Mouse (Mus musculus): ENCODE results near the gene Mrpl43.

Gene Mrpl43

DNA sequence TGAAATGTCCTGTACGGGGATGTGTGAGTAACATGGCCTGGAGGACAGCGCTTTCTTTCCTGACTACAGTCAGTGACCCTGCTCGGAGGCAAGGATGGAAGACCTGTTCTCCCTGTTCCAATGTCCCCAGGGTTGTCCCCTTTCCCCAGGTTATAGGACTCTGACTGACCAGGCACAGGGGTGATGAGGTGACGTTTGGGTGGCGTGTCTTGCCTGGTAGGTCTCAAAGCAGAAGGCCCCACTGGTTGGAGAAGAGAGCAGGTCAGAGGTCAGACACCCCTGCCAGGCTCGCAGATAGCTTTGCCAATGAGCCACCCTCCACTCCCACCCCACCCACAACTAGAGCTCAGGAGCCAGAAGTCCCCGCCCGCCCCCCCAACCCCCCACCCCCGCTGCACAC lies 23.3 kb upstream of the Mrpl43 start:
- DNase-seq (ENCODE audit: low spot score in 2 of 2) = no peak

DNA sequence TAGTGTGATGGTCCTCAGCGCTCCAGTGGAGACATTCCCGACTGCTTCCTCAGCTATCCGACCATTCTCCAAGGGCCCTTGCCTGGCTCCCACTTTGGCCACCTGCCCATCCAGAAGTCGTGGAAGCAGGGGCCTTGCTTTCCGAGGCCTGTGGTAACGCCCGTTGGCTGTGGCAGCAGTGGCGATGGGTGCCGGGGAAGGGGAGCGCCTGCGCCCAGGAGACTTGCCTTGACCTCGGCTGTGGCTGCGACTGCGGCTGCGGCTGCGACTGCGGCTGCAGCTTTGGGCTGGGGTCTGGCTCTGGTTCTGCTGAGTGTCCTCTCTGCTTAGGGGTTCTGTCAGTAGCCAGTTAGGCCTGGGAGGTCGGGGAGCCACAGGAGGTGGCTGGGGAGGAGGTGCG lies 22.5 kb upstream of the Mrpl43 start:
- no peak for DNase-seq (ENCODE audit: low spot score in 2 of 2)

DNA sequence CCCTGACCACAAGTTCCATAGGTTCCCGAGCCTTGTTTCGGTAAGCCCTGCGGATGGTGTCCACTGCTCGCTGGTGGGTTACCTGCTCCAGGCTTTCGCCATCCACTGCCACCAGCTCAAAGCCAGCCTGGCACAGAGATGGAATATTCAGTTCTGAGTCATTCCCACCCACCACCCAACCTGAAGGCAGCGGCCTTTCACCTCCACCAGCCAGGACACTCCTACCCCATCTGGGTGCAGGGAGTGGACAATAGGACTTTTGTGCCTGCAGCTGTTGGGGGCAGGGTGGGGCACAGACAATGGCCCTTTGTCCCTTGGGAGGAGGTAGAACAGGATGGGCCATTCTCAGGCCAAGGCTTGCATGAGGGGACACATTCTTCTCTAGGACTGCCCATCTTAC lies 21.6 kb upstream of the Mrpl43 start:
- no peak for DNase-seq (ENCODE audit: low spot score in 2 of 2)

DNA sequence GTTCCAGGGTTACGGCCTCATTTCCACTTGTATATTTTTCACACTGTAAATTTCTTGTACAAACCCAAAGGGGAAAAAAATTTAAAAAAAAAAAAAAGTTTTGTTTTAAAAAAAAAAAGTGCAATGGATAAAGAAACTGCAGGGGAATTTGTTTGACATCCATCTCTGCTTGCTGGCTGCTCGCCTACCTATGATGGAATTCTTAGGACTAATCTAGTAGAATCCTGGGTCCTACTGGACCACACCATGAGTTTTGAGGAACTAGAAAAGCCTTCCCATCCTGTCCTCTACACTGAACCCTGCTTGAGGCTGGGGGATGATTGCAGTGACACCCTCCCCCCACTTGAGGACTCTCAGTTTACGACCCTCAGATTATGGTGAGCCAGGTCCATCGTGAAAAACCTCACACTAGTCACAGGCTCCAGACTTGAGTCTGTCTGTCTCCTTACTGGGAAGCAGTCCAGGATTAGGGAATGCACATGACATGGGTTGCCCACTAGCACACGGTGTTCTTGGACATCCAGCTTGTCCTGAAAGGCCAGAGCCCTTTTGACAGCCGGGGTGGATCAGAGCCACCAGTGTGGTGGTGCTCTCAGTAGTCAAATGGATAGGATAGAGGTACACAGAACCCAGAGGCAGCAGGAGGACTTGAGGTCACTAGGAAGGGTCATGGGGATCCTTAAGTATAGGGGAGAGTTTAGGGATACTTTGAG lies 20.9 kb upstream of the Mrpl43 start:
- DNase-seq (ENCODE audit: low spot score in 2 of 2) = no peak

DNA sequence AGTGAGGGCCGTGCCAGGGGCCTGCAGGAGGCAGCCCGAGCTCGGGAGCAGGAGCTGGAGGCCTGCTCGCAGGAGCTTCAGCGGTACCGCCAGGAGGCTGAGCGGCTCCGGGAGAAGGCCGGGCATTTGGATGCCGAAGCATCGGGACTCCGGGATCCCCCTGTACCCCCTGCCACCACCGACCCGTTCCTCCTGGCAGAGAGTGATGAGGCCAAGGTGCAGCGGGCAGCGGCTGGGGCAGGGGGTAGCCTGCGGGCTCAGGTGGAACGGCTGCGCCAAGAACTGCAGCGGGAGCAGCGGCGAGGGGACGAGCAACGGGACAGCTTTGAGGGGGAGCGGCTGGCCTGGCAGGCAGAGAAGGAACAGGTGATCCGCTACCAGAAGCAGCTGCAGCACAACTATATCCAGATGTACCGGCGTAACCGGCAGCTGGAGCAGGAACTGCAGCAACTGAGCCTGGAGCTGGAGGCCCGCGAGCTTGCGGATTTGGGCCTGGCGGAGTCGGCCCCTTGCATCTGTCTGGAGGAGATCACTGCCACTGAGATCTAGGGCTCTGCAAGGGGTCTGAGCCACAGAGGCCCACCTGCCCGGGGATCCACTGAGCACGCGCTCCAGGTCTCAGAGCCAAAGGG lies 19.8 kb upstream of the Mrpl43 start:
- DNase-seq (ENCODE audit: low spot score in 2 of 2) = no peak

DNA sequence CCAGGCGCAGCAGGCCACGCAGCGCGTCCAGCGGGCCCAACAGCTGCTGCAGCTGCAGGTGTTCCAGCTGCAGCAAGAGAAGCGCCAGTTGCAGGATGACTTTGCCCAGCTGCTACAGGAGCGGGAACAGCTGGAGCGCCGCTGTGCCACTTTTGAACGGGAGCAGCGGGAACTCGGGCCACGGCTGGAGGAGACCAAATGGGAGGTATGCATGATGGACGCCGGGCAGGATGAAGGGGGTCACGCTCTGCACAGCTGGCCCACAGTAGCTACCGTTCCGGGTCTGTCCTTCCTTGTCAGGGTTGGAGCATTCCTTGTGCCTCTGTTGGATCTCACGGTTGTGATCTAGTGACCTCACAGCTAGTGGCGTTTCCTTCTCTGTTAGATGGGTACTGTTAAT lies 18.5 kb upstream of the Mrpl43 start:
- no peak for DNase-seq (ENCODE audit: low spot score in 2 of 2)

DNA sequence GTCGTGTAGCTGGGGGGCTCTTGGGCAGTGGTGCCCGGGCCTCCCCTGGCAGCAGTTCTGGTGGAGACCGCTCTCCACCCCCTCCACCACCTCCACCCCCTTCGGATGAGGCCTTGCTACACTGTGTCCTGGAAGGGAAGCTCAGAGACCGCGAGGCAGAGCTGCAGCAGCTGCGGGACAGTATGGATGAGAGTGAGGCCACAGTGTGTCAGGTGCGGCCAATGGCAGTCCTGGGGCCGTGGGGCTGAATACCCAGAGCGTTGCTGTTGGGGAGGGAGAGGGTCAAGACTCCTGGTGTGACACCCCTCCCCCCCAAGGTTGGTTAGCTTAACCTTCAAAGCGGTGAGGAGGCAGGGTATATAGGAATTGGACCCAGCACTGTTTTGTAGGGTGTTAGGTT lies 17.8 kb upstream of the Mrpl43 start:
- DNase-seq (ENCODE audit: low spot score in 2 of 2) = no peak

DNA sequence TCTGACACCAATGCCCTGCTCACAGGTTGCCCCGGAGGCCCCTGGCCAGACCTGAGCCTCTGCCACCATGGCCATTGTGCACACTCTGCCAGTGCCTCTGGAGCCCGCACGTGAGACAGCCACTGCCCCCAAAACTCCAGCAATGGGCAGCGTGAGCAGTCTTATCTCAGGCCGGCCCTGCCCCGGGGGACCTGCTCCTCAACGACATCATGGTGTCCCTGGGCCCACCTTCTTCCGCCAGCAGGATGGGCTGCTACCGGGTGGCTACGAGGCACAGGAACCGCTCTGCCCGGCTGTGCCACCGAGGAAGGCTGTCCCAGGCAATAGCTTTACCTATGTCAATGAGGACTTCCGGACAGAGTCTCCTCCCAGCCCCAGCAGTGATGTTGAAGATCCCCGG lies 15.1 kb upstream of the Mrpl43 start:
- no peak for DNase-seq (ENCODE audit: low spot score in 2 of 2)

DNA sequence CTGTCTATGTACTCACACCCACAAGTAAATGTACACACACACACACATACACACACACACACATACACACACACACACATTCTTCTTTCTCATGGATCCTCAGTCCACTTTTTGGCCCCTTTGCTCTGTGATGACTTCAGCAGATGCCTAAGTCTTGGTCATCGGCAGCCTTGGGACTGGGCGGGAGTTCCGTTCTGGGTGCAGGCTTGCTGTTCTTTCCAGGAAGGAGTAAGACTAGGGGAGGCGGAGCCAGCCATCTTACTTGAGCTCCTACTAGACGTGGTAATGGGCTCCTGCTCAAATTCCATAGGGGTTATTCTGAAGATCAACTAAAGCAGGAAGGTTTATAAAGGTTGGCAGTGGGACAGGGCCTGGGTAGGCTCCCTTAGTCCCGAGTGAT lies 14.1 kb upstream of the Mrpl43 start:
- DNase-seq (ENCODE audit: low spot score in 2 of 2) = no peak

DNA sequence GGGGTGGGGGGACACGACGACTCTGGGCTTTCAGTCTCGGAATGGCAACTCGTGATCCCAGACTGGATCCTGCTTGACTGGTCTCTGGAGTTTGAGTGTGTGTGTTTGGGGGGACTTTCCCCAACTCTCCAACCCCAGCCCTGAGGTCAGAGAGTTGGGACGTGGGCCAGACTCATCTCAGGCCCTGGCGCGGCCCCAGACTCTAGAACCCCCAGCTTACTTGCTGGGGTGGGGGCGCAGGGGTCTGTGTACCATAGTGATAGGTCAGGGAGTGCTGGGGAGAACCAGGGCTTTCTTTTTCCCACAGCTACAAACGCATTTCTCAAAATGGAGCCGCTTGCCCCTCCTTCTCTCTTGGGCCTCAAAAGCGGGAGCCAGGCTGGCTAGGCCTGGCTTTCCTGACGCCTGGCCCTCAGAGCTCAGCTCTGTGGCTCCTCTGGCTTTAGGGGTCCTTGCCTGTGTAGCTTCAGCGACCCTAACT lies 12.1 kb upstream of the Mrpl43 start:
- peak in 1 of 2 experiments; percentile 26 for DNase-seq (ENCODE audit: low spot score in 2 of 2)

DNA sequence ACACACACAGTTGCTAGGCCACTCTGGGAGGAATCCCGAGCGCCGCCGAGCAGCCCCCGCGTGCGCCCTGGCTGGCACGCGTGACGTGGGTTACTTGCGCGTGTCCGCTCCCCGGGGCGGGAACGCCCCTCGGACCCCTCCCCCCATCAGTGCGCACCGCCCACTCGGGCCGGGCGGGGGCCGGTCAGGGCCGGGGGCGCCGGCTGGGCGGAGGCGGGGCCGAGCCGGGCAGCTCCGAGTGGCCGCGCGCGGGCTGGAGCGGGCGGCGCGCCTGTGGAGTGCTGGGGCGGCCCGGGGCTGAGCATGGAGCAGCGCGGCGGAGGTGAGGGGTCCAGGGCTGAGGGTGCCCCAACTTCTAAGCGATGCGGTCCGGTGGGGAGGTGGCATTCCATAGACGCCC lies 11.7 kb upstream of the Mrpl43 start:
- DNase-seq (ENCODE audit: low spot score in 2 of 2) = peak in 1 of 2 experiments; percentile 72

DNA sequence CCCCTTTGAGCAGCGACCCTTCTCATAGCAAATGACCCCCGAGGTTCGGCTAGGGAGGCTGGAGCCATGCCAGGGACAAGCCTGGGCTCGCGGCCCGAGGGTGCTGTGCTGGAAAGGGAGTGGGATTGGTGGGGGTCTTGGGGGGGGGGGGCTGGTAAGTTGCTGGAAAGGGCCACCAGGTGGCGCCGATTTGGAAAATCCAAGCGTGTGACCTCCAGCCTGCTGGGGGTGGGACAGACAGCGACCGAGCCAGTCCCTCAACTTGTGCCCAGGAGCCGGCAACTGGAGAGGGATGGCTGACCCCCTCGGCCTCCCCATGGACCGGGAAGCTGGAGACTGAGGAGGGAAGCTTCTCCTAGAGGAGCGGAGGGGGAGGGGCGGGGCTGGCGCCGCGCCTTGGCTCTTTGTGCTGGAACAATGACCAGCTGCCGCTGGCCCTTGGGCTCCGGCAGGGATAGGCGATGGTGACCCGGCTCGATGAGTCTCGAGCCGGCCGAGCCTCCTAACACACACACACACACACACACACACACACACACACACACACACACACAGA lies 11.1 kb upstream of the Mrpl43 start:
- peak in 1 of 2 experiments; percentile 79 for DNase-seq (ENCODE audit: low spot score in 2 of 2)

DNA sequence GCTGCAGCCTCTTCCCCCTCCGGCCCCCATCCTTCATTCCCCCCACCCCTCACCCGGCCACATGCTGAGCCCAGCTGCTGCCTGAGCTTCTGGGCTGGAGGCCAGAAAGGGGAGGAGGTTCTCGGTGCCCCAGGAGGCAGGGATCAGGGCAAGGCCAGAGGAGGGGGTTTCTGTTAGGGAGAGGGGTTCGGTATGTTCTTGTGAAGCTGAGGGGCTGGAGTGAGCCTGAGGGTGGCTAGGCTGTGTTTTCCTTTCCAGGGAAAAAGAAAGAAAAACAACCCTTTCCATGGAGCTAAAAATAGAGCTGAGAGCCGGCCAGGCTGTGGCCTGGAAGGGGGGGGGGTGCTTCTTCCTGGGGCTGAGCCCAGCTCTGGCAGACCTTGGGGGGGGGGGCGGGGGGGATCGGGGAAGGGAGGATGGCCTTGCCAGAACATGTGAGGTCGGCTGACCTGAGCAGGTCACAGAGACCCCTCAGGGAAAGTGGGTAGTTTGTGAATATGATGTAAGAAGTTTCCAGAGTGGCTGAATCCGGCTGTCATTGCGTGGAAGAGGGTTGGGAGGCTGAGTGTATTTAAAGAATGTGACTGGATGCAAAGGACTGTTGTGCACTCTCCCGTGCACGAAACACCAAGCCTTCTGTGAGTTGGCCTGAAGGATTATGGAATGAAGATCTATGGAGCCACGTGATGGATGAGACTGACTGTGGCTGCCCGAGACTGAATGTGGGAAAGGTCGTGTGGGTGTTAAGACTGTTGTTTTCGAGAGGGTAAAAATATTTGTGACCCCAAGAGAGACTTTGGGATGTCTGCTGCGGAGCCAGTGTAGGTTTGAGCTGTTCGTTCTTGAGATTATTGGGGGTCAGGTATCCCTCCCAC lies 10.3 kb upstream of the Mrpl43 start:
- DNase-seq (ENCODE audit: low spot score in 2 of 2) = peak in 1 of 2 experiments; percentile 78

DNA sequence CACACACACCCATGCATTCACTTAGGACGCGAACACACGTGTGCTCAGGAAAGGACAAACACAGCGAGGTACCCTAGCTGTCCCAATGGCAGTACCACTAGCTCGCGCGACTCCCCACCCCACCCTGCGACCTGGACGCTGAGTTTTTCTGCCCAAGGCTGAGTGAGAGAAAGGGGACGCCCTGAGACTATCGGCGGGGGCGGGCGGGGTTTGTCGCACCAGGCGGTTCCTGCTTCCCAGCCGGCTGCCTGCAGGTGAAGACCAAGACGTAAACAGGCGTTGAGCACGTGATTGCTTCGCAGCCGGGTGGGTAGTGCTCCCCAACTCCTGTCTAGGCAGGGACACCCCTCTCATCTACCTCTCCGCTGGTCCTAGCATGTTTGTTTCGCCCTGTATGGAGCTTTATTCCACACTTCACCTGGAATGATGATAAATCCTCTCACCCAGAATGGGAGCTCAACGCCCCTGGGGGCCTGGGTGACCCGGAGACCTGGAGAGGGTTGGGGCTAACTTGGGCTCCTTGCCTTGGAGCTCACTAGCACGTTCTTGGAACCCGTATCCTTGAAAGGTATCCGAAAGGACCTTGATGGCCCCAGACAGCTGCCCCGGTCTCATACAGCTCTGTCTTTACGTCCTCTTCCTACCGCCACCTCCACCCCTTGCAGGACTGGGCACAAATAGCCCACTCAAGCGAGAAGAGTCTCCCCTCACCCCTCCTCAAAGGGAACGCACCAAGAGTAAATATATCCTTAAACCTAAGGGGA lies 9.5 kb upstream of the Mrpl43 start:
- DNase-seq (ENCODE audit: low spot score in 2 of 2) = no peak

DNA sequence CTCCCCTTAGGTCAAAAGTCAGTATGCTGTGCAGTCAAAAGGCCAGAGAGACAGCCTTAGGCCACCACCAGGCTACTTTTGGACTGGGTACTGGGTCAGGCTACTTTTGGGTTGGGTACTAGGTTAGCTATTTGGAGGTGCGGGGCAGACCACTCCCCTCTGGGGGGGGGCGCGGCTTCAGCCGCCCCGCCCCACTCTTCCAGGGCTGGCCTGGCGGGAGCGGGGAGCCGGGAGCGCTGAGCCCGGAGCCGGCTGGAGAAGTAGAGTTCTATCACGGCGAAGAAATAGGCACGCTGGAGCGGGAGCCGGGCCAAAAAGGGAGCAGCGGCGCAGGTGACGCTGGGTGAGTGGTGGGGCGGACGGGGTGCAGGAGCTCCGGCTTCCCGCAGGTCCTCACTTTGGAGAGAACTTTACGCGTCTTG lies 8.8 kb upstream of the Mrpl43 start:
- DNase-seq (ENCODE audit: low spot score in 2 of 2) = no peak

DNA sequence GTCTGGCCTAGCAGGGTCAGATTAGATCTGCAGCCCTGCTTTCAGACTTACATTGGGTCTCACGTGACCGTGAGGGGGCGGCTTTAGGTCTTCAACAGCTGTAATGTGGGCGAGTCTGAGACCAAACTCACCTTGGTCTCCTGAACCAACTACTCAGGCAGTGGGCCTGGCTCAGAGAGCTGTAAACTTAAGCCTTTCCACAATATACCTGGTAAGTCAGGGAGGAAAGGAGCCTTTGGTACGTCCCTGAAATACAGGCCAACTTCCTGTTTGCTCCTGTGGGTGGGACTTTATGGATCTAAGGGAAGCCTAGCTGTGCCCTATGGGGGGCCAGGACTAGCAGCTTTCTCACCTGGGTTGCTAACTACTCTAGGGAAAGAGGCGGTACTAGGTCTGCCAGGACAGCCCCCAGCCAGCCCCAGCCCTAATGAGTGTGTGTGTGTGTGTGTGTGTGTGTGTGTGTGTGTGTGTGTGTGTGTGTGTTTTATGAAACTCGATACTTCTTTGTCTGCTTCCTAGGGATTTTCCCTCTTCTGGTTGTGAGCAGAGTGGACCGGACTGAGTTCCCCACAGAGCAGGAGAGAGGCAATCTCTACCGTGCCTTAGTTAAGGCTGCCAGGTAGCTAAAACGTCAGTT lies 8.2 kb upstream of the Mrpl43 start, which contains the start of gene Lzts2:
Lzts2 (plus strand) TSS at position 80 of the 637 bp plus-strand sequence.
- no peak for DNase-seq (ENCODE audit: low spot score in 2 of 2)

DNA sequence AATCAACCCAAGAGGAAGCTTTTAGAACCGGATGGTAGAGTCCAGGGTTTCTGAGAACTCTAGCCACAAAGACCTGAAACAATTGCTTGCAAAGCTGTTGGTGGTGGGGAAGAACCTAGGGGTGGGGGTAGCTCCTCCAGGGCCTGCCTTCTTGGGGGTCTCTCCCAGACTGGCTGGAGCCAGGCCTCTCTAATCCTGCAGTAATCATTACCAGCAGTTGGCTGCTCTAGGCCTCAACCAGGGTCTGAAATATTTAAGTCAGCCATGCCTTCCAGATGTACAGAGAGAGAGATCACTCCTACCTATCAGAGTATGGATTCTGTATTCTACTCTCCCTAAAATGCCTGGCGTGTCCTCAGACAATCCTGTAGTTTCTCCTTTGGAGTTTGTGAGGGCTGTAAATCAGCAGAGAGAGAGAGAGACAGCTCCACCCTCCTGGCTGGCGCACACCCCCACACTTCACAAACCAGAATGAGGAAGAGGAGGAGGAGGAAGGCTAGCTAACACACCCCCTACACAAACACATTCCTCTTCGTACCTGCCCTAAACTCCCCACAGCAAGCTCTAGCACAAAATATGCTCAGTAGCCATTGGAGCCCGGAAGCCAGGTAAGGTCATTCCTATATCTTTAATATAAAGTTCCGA lies 7.5 kb upstream of the Mrpl43 start:
- no peak for DNase-seq (ENCODE audit: low spot score in 2 of 2)

DNA sequence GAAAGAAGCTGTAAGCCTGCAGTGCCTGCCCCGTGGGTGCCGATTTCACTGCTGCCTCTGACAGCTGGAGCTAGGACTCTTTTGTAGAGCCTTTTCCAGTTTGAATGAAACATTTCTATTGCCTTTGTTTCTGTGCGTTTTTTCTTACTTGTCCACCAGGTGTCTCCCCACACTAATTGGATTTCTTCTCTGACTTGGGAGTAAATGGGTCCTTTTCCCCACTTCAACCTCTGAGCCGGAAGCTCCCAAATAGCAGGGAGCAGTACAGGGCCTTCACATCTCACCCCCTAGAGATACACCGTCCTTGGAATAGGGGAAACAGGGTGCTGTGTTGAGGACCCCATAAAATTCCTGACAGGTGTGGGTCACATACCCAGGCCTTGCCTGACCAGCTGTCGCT lies 6.4 kb upstream of the Mrpl43 start:
- no peak for DNase-seq (ENCODE audit: low spot score in 2 of 2)

DNA sequence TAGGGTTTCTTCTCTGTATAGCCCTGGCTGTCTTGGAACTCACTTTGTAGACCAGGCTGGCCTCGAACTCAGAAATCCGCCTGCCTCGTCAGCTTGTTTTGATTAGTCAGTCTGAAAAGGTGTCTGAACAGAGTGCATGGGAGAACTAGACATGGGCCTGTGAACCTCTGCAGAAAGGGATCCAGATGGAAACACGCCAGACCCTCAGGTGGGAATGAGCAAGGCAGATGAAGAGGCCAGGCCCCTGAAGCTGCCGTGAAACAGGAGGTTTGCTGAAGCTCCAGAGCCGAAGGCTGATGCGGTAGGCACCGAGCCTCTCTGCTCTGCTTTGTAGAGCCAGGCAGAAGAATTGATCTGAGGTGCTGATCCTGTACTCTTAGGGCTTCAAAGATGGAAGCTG lies 6.0 kb upstream of the Mrpl43 start:
- no peak for DNase-seq (ENCODE audit: low spot score in 2 of 2)

DNA sequence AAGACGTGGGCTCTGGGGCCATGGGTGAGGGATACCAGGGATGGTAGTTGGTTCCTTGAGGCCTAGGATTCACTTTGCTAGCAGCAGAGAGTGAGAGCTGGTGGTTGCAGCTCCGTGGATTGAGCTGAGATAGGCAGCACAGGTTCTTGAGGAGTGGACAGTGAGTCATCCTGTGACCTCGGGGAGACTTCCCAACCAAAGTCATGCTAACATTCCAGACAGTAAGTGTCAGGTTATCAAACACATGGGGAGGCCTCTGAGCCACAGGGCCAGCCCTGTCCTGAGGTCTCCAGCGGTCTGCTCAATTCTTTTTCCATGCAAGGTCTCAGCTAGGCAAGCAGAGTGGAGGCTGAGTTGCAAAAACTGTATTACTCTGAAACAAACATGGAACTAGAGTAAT lies 4.4 kb upstream of the Mrpl43 start:
- DNase-seq (ENCODE audit: low spot score in 2 of 2) = no peak

Measured in left cerebral cortex, adult 9 months (tissue).